Mouse (Mus musculus): ENCODE measurements around the gene Cacna1c.

The Cacna1c gene

GRCm38 (mm10) chr6:118830851-118831250 lies 365.4 kb downstream of the Cacna1c start:
- in situ Hi-C loops (cut with MboI; ENCODE audit: low pct_unique_long_range_greater_than_20kb in 1 of 2, low sequenced_read_pairs in 2 of 2, unreplicated experiment in 1 of 2), result no loop called here

GRCm38 (mm10) chr6:118828187-118828586 lies 368.0 kb downstream of the Cacna1c start:
- in situ Hi-C loops (cut with MboI; ENCODE audit: low pct_unique_long_range_greater_than_20kb in 1 of 2, low sequenced_read_pairs in 2 of 2, unreplicated experiment in 1 of 2), result no loop called here

GRCm38 (mm10) chr6:118827560-118827959 lies 368.7 kb downstream of the Cacna1c start:
- in situ Hi-C loops (cut with MboI; ENCODE audit: low pct_unique_long_range_greater_than_20kb in 1 of 2, low sequenced_read_pairs in 2 of 2, unreplicated experiment in 1 of 2), result no loop called here

GRCm38 (mm10) chr6:118825400-118825871 lies 370.8 kb downstream of the Cacna1c start:
- in situ Hi-C loops (cut with MboI; ENCODE audit: low pct_unique_long_range_greater_than_20kb in 1 of 2, low sequenced_read_pairs in 2 of 2, unreplicated experiment in 1 of 2), result no loop called here

- in situ Hi-C loops (cut with MboI; ENCODE audit: low pct_unique_long_range_greater_than_20kb in 1 of 2, low sequenced_read_pairs in 2 of 2, unreplicated experiment in 1 of 2), result no loop called here
These were observed 374.7 kb downstream of the Cacna1c start for GRCm38 (mm10) chr6:118821536-118821935.

GRCm38 (mm10) chr6:118819657-118820056 lies 376.6 kb downstream of the Cacna1c start:
- in situ Hi-C loops (cut with MboI; ENCODE audit: low pct_unique_long_range_greater_than_20kb in 1 of 2, low sequenced_read_pairs in 2 of 2, unreplicated experiment in 1 of 2), result no loop called here

GRCm38 (mm10) chr6:118817928-118818503 lies 378.2 kb downstream of the Cacna1c start:
- in situ Hi-C loops (cut with MboI; ENCODE audit: low pct_unique_long_range_greater_than_20kb in 1 of 2, low sequenced_read_pairs in 2 of 2, unreplicated experiment in 1 of 2), result no loop called here

GRCm38 (mm10) chr6:118816253-118816652 lies 380.0 kb downstream of the Cacna1c start:
- in situ Hi-C loops (cut with MboI; ENCODE audit: low pct_unique_long_range_greater_than_20kb in 1 of 2, low sequenced_read_pairs in 2 of 2, unreplicated experiment in 1 of 2), result no loop called here

GRCm38 (mm10) chr6:118812556-118812955 lies 383.7 kb downstream of the Cacna1c start:
- in situ Hi-C loops (cut with MboI; ENCODE audit: low pct_unique_long_range_greater_than_20kb in 1 of 2, low sequenced_read_pairs in 2 of 2, unreplicated experiment in 1 of 2), result no loop called here

- in situ Hi-C loops (cut with MboI; ENCODE audit: low pct_unique_long_range_greater_than_20kb in 1 of 2, low sequenced_read_pairs in 2 of 2, unreplicated experiment in 1 of 2), result no loop called here
These were observed 384.2 kb downstream of the Cacna1c start for GRCm38 (mm10) chr6:118812007-118812406.

GRCm38 (mm10) chr6:118810834-118811233 lies 385.4 kb downstream of the Cacna1c start:
- in situ Hi-C loops (cut with MboI; ENCODE audit: low pct_unique_long_range_greater_than_20kb in 1 of 2, low sequenced_read_pairs in 2 of 2, unreplicated experiment in 1 of 2), result no loop called here

GRCm38 (mm10) chr6:118805139-118805538 lies 391.1 kb downstream of the Cacna1c start:
- in situ Hi-C loops (cut with MboI; ENCODE audit: low pct_unique_long_range_greater_than_20kb in 1 of 2, low sequenced_read_pairs in 2 of 2, unreplicated experiment in 1 of 2), result no loop called here

GRCm38 (mm10) chr6:118802286-118802685 lies 393.9 kb downstream of the Cacna1c start:
- in situ Hi-C loops (cut with MboI; ENCODE audit: low pct_unique_long_range_greater_than_20kb in 1 of 2, low sequenced_read_pairs in 2 of 2, unreplicated experiment in 1 of 2), result no loop called here

- in situ Hi-C loops (cut with MboI; ENCODE audit: low pct_unique_long_range_greater_than_20kb in 1 of 2, low sequenced_read_pairs in 2 of 2, unreplicated experiment in 1 of 2), result no loop called here
These were observed 399.8 kb downstream of the Cacna1c start for GRCm38 (mm10) chr6:118796393-118796792.

- in situ Hi-C loops (cut with MboI; ENCODE audit: low pct_unique_long_range_greater_than_20kb in 1 of 2, low sequenced_read_pairs in 2 of 2, unreplicated experiment in 1 of 2), result no loop called here
These were observed 400.5 kb downstream of the Cacna1c start for GRCm38 (mm10) chr6:118795716-118796115.

- in situ Hi-C loops (cut with MboI; ENCODE audit: low pct_unique_long_range_greater_than_20kb in 1 of 2, low sequenced_read_pairs in 2 of 2, unreplicated experiment in 1 of 2), result no loop called here
These were observed 404.3 kb downstream of the Cacna1c start for GRCm38 (mm10) chr6:118791921-118792368.

GRCm38 (mm10) chr6:118787933-118788332 lies 408.3 kb downstream of the Cacna1c start:
- in situ Hi-C loops (cut with MboI; ENCODE audit: low pct_unique_long_range_greater_than_20kb in 1 of 2, low sequenced_read_pairs in 2 of 2, unreplicated experiment in 1 of 2), result no loop called here

- in situ Hi-C loops (cut with MboI; ENCODE audit: low pct_unique_long_range_greater_than_20kb in 1 of 2, low sequenced_read_pairs in 2 of 2, unreplicated experiment in 1 of 2), result no loop called here
These were observed 415.9 kb downstream of the Cacna1c start for GRCm38 (mm10) chr6:118780280-118780679.

GRCm38 (mm10) chr6:118779201-118779600 lies 417.0 kb downstream of the Cacna1c start:
- in situ Hi-C loops (cut with MboI; ENCODE audit: low pct_unique_long_range_greater_than_20kb in 1 of 2, low sequenced_read_pairs in 2 of 2, unreplicated experiment in 1 of 2), result no loop called here

- in situ Hi-C loops (cut with MboI; ENCODE audit: low pct_unique_long_range_greater_than_20kb in 1 of 2, low sequenced_read_pairs in 2 of 2, unreplicated experiment in 1 of 2), result no loop called here
These were observed 418.8 kb downstream of the Cacna1c start for GRCm38 (mm10) chr6:118777457-118777856.
